Mouse (Mus musculus) frontal cortex, postnatal 36 days (tissue): ENCODE measurements at regions not wholly inside any gene's neighbourhood (a gene's known extent, or its start where the extent isn't known, plus 50 kb on each side); places are given as distances from the start of the nearest gene placed in this dataset.

ENCODE experiments used
- DNase-seq, 2 experiments: peaks; one replicate each; pipeline ENCODE4 v3.0.0; 2022; ENCODE audit warnings: low spot score in 2 of 2

- DNase-seq = peak; percentile 4 to 13
These were observed 375.1 kb upstream of the 4931408C20Rik start for GRCm38 (mm10) chr1:27062311-27062710.
